Mouse (Mus musculus): ENCODE results near the gene Ift81. TPM values are rescaled to one million over a fixed set of nuclear protein-coding genes. Genes with fewer than 3 reads are reported as not detected.
A peak's percentile ranks its signal among the peaks of the same experiment; 100 is the strongest.

Ift81 gene
- polyA plus RNA-seq, 1 experiment = 5.6 TPM

GRCm38 (mm10) chr5:122653446-122654267, 39.3 kb upstream of the Ift81 start:
- Histone ChIP-seq H3K79me2 (ENCODE audit: control insufficient read depth, insufficient read depth) (no peaks in the 10 kb centered on the region), H3K27me3 (ENCODE audit: control insufficient read depth, insufficient read depth, insufficient read length) (no peaks in the 10 kb centered on the region), H3K4me3 (no peak overlapping the region), H3ac (ENCODE audit: control insufficient read depth, insufficient read length) (no peak overlapping the region), H3K4me2 (ENCODE audit: low read depth) (peak overlapping the region; percentile 74), H3K36me3 (ENCODE audit: control insufficient read depth, insufficient read depth) (no peaks in the 10 kb centered on the region)
- no peak for TF ChIP-seq MAX (IDR thresholded peaks at IDR 0.05; ENCODE audit: low read depth)
- TF ChIP-seq TCF3 (IDR thresholded peaks at IDR 0.05; ENCODE audit: insufficient read length, low read depth) = no peak
- TF ChIP-seq MYOD1 (IDR thresholded peaks at IDR 0.05; ENCODE audit: control insufficient read depth in 1 of 3, insufficient read length in 2 of 3, low read depth in 2 of 3) = peak in 1 of 3 experiments; percentile 29

- Histone ChIP-seq H3K79me2 (ENCODE audit: control insufficient read depth, insufficient read depth) (no peaks in the 10 kb centered on the region), H3ac (ENCODE audit: control insufficient read depth, insufficient read length) (no peak overlapping the region), H3K36me3 (ENCODE audit: control insufficient read depth, insufficient read depth) (no peaks in the 10 kb centered on the region), H3K4me3 (no peak overlapping the region), H3K27me3 (ENCODE audit: control insufficient read depth, insufficient read depth, insufficient read length) (no peaks in the 10 kb centered on the region), H3K4me2 (ENCODE audit: low read depth) (peak overlapping the region; percentile 74)
- TF ChIP-seq MYOD1 (IDR thresholded peaks at IDR 0.05; ENCODE audit: control insufficient read depth in 1 of 3, insufficient read length in 2 of 3, low read depth in 2 of 3) (no peak), MAX (IDR thresholded peaks at IDR 0.05; ENCODE audit: low read depth) (no peak), SRF (IDR thresholded peaks at IDR 0.05; ENCODE audit: control insufficient read depth, insufficient read length, low read depth) (no peak), CEBPB (IDR thresholded peaks at IDR 0.05; ENCODE audit: insufficient read depth, poor library complexity, severe bottlenecking) (no peak), E2F4 (IDR thresholded peaks at IDR 0.05; ENCODE audit: insufficient read depth) (no peak), REST (IDR thresholded peaks at IDR 0.05; ENCODE audit: insufficient read depth, insufficient read length) (no peak), POLR2AphosphoS2 (IDR thresholded peaks at IDR 0.05; ENCODE audit: insufficient read length, low read depth) (no peak), USF1 (IDR thresholded peaks at IDR 0.05; ENCODE audit: low read depth) (no peak), TCF12 (IDR thresholded peaks at IDR 0.05; ENCODE audit: insufficient read depth, poor library complexity, severe bottlenecking) (no peak), TCF3 (IDR thresholded peaks at IDR 0.05; ENCODE audit: insufficient read length, low read depth) (no peak), MYOG (IDR thresholded peaks at IDR 0.05; ENCODE audit: control insufficient read depth in 1 of 3, insufficient read depth in 1 of 3, insufficient read length in 2 of 3, low read depth in 2 of 3) (no peak), POLR2A (IDR thresholded peaks at IDR 0.05; ENCODE audit: insufficient read length, low read depth) (no peak)
Observed at GRCm38 (mm10) chr5:122653112-122653445, 38.8 kb upstream of the Ift81 start.

GRCm38 (mm10) chr5:122652506-122652905, 38.2 kb upstream of the Ift81 start:
- no peak overlapping the region for H3K4me2 ChIP-seq (ENCODE audit: low read depth)

GRCm38 (mm10) chr5:122650100-122650499, 35.8 kb upstream of the Ift81 start:
- H3K4me2 ChIP-seq (ENCODE audit: low read depth) = no peak overlapping the region

More at GRCm38 (mm10) chr5:122652506-122652905, 38.2 kb upstream of the Ift81 start:
- Histone ChIP-seq H3ac (ENCODE audit: control insufficient read depth, insufficient read length) (no peak overlapping the region), H3K27me3 (ENCODE audit: control insufficient read depth, insufficient read depth, insufficient read length) (no peaks in the 10 kb centered on the region), H3K4me3 (no peak overlapping the region), H3K36me3 (ENCODE audit: control insufficient read depth, insufficient read depth) (no peaks in the 10 kb centered on the region), H3K79me2 (ENCODE audit: control insufficient read depth, insufficient read depth) (no peaks in the 10 kb centered on the region)
- no peak for TF ChIP-seq MYOD1 (IDR thresholded peaks at IDR 0.05; ENCODE audit: control insufficient read depth in 1 of 3, insufficient read length in 2 of 3, low read depth in 2 of 3)
- no peak for TF ChIP-seq CEBPB (IDR thresholded peaks at IDR 0.05; ENCODE audit: insufficient read depth, poor library complexity, severe bottlenecking)
- TF ChIP-seq REST (IDR thresholded peaks at IDR 0.05; ENCODE audit: insufficient read depth, insufficient read length) = no peak

GRCm38 (mm10) chr5:122649264-122649663, 34.9 kb upstream of the Ift81 start:
- Histone ChIP-seq H3K79me2 (ENCODE audit: control insufficient read depth, insufficient read depth) (no peaks in the 10 kb centered on the region), H3K4me2 (ENCODE audit: low read depth) (peak overlapping the region; percentile 19), H3ac (ENCODE audit: control insufficient read depth, insufficient read length) (no peak overlapping the region)

More at GRCm38 (mm10) chr5:122650100-122650499, 35.8 kb upstream of the Ift81 start:
- no peak for TF ChIP-seq E2F4 (IDR thresholded peaks at IDR 0.05; ENCODE audit: insufficient read depth)
- TF ChIP-seq TCF12 (IDR thresholded peaks at IDR 0.05; ENCODE audit: insufficient read depth, poor library complexity, severe bottlenecking) = no peak
- TF ChIP-seq USF1 (IDR thresholded peaks at IDR 0.05; ENCODE audit: low read depth) = no peak
- H3K36me3 ChIP-seq (ENCODE audit: control insufficient read depth, insufficient read depth) = no peaks in the 10 kb centered on the region
- no peak overlapping the region for H3K4me3 ChIP-seq
- no peaks in the 10 kb centered on the region for H3K27me3 ChIP-seq (ENCODE audit: control insufficient read depth, insufficient read depth, insufficient read length)
- H3K79me2 ChIP-seq (ENCODE audit: control insufficient read depth, insufficient read depth) = no peaks in the 10 kb centered on the region
- no peak overlapping the region for H3ac ChIP-seq (ENCODE audit: control insufficient read depth, insufficient read length)

More at GRCm38 (mm10) chr5:122649264-122649663, 34.9 kb upstream of the Ift81 start:
- H3K27me3 ChIP-seq (ENCODE audit: control insufficient read depth, insufficient read depth, insufficient read length) = no peaks in the 10 kb centered on the region
- no peak overlapping the region for H3K4me3 ChIP-seq
- no peaks in the 10 kb centered on the region for H3K36me3 ChIP-seq (ENCODE audit: control insufficient read depth, insufficient read depth)
- TF ChIP-seq MYOD1 (IDR thresholded peaks at IDR 0.05; ENCODE audit: control insufficient read depth in 1 of 3, insufficient read length in 2 of 3, low read depth in 2 of 3) (no peak), TCF12 (IDR thresholded peaks at IDR 0.05; ENCODE audit: insufficient read depth, poor library complexity, severe bottlenecking) (no peak), SRF (IDR thresholded peaks at IDR 0.05; ENCODE audit: control insufficient read depth, insufficient read length, low read depth) (no peak), POLR2A (IDR thresholded peaks at IDR 0.05; ENCODE audit: insufficient read length, low read depth) (no peak), POLR2AphosphoS2 (IDR thresholded peaks at IDR 0.05; ENCODE audit: insufficient read length, low read depth) (no peak), E2F4 (IDR thresholded peaks at IDR 0.05; ENCODE audit: insufficient read depth) (no peak), TCF3 (IDR thresholded peaks at IDR 0.05; ENCODE audit: insufficient read length, low read depth) (no peak), MYOG (IDR thresholded peaks at IDR 0.05; ENCODE audit: control insufficient read depth in 1 of 3, insufficient read depth in 1 of 3, insufficient read length in 2 of 3, low read depth in 2 of 3) (no peak), MAX (IDR thresholded peaks at IDR 0.05; ENCODE audit: low read depth) (no peak), USF1 (IDR thresholded peaks at IDR 0.05; ENCODE audit: low read depth) (no peak), CEBPB (IDR thresholded peaks at IDR 0.05; ENCODE audit: insufficient read depth, poor library complexity, severe bottlenecking) (no peak), REST (IDR thresholded peaks at IDR 0.05; ENCODE audit: insufficient read depth, insufficient read length) (no peak)
